Mouse (Mus musculus) stomach, postnatal 0 days (tissue): ENCODE measurements around the gene Pip4k2a.

ENCODE experiments used
- CTCF ChIP-seq: IDR thresholded peaks from 2 replicates; pipeline ENCODE4 v1.5.1; 2016; ENCODE audit warnings: antibody characterized with exemption, low read depth, mild to moderate bottlenecking, moderate library complexity
- EP300 ChIP-seq: optimal IDR thresholded peaks from 2 replicates; pipeline ENCODE3; 2016; ENCODE audit warnings: antibody characterized with exemption

DNA sequence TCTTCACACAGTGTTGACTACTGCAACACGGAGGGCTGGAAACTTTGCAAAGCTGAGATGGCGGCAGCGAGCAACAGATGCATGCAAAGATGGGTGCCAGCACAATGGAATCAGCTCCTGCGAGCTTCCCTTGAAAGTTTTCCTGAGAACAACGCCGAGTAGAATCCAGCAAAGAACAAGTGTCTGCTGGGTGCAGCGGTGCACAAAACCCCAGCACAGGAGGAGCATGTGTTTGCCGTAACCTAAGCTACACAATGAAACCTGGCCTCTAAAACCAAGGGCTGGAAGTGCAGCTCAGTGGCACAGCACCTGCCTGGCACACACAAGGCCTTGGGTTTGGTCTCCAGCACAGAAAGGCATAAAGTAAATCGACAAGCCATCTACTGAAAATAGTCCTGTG lies 39.9 kb downstream of the Pip4k2a start:
- TF ChIP-seq EP300 (no peak), CTCF (no peak)
